Mouse (Mus musculus) CH12.LX (cell line): Measurements from ENCODE around the gene Itsn1.

Source experiments
- CTCF ChIP-seq, 2 experiments: IDR thresholded peaks in 1 of 2; conservative IDR thresholded peaks in 1 of 2; 2 replicates each; pipeline ENCODE4 v1.5.1; 2011 to 2012; ENCODE audit warnings: low read depth in 2 of 2, low read length in 2 of 2, improper control_type of control experiment in 1 of 2, inconsistent platforms in 1 of 2, mild to moderate bottlenecking in 1 of 2, moderate library complexity in 1 of 2
- EP300 ChIP-seq: IDR thresholded peaks from 2 replicates; pipeline ENCODE4 v1.6.1; 2011; ENCODE audit warnings: low read length, improper control_type of control experiment
- JUND ChIP-seq: conservative IDR thresholded peaks from 2 replicates; pipeline ENCODE4 v1.6.1; 2011; ENCODE audit warnings: low read depth, low read length, improper control_type of control experiment
- USF2 ChIP-seq: conservative IDR thresholded peaks from 2 replicates; pipeline ENCODE4 v1.6.1; 2011; ENCODE audit warnings: low read depth, low read length, improper control_type of control experiment
- ZMIZ1 ChIP-seq: IDR thresholded peaks from 2 replicates; pipeline ENCODE4 v1.6.1; 2012; ENCODE audit warnings: low read depth, mild to moderate bottlenecking, inconsistent platforms, low read length, improper control_type of control experiment

GRCm38 (mm10) chr16:91769911-91770310, 40.8 kb downstream of the Itsn1 start:
- TF ChIP-seq JUND (no peak), CTCF (conservative IDR thresholded peaks at IDR 0.05 in 1 of 2, IDR thresholded peaks at IDR 0.05 in 1 of 2; ENCODE audit: low read depth in 2 of 2, low read length in 2 of 2) (no peak), EP300 (no peak), ZMIZ1 (no peak), USF2 (no peak)
